Mouse (Mus musculus): ENCODE data around the gene Hipk1.
"Not testable (repeated sequence)": the region's sequence is repeated elsewhere in the genome, so short reads cannot be mapped to it uniquely, and the experiment has no call there.

The Hipk1 gene

DNA sequence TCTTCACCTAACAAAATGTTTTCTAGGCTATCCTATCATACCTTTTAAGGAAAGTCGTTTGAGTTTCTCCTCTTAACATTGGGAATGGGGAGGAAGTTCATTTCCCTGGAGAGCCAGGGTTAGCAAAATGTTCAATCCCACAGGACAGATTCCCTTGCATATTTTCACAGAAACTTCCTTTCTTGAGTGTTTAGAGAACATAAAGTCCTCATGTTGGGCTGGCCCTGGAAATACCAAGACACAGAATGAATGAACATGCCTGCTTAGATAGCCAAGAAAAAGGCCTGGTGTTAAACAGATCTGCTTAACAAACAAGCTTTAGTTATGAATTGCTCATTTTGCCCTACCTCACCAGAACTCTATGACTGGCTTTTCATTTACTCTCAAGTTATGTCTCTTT lies 1.2 kb upstream of the Hipk1 start:
- DNase-seq (ENCODE audit: low spot score in 2 of 2) = no peak

DNA sequence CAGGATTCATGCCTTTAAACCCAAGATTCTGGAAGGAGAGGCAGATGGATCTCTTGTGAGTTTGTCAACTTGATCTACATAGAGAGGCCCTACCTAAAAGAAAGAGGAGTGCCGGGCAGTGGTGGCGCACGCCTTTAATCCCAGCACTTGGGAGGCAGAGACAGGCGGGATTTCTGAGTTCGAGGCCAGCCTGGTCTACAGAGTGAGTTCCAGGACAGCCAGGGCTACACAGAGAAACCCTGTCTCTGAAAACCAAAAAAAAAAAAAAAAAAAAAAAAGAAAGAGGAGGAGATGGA lies 696 bp upstream of the Hipk1 start:
- DNase-seq (ENCODE audit: low spot score in 2 of 2) = not testable (repeated sequence)

DNA sequence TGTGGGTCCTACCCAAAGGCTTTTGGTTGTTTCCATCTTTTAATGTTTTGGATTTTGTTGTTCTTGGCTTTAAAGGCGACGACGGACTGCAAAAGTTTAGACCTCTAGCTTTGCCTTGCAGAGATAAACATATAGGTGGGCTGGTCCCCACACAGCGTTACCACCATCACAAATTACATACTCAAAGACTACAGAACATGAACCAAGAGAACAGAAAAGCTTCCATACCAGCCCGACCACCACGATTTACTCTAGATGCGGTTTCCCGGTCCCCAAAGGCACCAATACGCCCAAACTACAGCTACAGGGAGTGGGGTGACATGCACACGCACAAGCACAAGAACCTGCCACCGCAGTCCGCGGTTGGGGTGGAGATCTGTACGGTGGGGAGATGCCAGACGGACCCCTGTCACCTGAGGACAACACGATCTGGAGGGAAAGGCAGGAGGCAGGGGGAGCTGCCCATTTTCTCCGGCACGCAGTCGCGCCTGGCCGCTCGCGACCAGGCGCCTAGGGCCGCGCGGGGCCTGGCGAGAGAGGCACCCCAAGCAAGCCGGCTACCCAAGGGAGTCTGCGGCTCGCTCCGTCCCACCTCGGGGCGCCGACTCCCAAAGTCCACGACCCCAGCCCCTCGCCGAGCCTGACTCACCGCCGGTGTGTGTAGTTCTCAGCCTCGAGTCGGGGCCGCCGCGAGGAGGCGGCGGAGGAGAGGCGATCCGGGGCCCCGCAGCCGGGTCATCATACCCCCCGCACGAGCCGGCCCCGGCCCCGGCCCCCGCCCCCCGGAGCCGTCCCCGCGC lies 817 bp downstream of the Hipk1 start:
- no peak for DNase-seq (ENCODE audit: low spot score in 2 of 2)

DNA sequence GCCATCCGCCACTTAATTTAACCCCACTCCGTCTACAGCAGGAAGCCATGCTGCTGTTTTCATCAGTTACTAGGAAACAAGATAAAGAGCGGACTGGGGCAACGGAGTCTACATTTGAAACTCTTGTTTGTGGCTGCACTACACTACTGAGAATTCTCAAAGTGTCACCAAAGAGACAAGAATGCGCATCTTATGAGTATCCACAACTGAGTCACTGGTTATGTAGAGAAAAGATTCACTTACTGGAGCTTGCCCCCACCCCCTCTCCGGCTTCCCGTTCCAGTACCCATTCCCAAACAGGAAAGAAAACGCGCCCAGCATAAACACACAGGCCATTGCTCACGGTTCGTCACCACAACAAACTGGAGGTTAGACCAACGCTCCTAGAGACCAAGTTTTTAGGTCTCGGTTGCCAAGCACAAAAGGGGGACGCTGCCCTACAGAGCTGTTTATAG lies 1.4 kb downstream of the Hipk1 start:
- no peak for DNase-seq (ENCODE audit: low spot score in 2 of 2)

DNA sequence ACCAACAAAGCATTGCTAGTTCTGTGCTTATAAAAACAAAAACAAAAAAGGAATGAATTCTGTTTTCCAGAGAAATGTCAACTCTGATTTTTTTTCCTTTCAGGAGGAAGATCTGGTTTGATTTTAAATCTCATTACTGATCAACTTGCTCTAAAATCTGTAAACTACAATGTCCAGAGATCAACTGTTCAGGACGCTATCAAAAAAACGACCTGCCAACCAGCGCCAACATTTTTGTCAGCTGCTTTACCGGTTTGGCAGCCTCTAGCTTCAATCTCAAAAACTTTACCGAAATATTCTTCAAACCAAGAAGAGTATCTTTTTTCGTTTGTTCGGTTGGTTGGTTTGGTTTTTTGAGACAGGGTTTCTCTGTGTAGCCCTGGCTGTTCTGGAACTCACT lies 2.3 kb downstream of the Hipk1 start:
- DNase-seq (ENCODE audit: low spot score in 2 of 2) = no peak

DNA sequence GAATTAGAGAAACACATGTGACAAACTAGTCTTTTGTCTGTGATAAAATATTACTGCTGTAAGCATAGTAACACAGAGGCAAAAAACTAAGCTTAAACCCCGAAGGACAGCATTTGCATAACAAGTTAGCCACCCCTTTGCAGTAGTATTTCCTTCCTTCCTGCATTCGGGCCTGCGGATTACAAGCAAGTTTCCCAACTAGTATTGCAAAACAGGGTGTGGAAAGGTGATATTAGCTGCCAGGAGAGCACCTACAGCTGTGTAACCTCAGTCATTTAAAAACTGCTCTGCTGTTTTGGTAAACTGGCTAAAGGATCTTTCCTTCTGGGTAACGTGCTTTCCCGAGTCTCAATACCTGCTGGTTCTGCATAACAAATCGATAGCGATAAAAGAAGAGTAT lies 4.1 kb downstream of the Hipk1 start:
- DNase-seq (ENCODE audit: low spot score in 2 of 2) = no peak

DNA sequence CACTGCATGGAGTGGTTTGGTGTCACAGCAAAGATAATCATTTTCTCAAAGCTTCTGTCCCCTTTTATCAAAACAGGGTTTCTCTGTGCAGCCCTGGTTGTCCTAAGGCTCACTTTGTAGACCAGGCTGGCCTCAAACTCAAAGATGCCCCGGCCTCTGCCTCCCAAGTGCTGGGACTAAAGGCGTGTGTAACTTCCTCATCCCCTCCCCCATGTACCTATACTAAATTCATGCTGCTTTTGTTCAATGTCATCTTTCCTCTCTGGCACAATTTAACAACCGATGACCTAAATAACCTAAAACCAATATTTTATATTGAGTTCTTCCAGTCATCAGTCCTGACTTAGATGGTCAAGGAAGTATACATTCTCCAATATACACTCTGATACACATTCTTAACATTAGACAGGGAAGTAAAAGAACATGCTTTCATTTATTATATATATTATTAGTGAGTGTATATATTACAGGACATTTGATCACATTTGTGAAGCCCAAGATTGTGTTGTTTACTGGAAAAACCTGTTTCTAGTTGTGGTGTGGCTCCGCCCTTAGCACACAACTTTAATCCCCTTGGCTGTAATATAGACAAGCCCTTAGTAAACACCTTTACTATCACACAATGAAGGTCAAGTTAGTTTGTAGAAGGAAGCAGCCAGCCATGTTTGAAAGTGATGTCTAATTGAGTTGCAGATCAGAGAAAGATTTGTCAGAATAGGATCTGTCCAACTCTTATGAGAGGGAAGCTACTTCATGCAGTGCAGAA lies 8.3 kb downstream of the Hipk1 start:
- no peak for DNase-seq (ENCODE audit: low spot score in 2 of 2)

DNA sequence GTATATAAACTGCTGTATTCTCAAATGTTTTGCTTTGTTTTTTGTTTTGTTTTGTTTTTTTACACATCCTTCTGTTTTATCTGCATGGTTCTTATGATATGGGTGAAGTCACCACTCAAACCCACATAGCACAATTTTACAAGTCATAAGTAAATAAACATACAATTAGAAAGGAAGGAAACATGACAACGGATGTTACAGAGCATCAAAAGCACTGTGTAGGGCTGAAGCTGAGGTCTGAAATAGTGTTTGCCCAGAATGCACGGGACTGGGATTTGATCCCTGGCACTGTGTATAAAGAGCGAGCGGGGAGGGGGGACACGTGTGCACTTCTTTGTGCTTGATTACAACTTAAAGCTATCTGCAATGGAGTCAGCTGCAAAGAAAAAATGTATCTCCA lies 10.6 kb downstream of the Hipk1 start:
- no peak for DNase-seq (ENCODE audit: low spot score in 2 of 2)

DNA sequence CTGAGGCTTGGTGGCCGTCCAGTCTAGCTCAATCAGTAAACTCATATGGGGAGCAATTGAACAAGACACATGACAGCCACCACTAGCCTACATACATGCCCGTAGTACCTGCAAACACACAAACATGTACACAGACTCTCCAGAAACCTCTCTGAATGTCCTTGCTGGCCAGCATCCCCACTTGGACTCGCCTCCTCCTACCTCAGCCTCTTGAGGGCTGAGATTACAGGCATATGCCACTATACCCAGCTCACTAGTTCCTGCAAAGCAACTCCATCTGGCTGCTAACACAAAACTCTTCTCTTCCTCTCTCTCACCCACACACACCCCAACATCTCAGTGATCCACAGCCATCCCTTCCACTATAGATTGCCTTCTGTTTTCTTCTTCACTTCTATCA lies 11.1 kb downstream of the Hipk1 start:
- DNase-seq (ENCODE audit: low spot score in 2 of 2) = no peak

DNA sequence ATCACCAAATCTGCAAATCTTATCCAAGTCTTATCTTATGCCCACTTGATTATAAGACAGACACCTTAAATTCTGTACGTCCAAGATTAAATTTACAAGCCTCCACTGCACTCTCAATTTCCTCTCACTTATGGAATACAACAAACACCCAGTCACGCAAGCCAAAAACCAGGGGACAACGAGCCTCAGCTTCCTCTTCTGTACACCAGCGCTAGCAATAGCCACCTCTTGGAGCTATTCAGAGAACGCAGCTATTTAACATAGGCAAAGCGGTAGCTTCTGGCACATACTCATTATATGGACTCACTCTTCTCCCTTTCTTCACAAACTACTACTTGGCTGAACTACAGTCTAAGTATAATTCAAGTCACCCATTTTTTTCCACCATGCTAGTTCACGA lies 12.2 kb downstream of the Hipk1 start:
- no peak for DNase-seq (ENCODE audit: low spot score in 2 of 2)

DNA sequence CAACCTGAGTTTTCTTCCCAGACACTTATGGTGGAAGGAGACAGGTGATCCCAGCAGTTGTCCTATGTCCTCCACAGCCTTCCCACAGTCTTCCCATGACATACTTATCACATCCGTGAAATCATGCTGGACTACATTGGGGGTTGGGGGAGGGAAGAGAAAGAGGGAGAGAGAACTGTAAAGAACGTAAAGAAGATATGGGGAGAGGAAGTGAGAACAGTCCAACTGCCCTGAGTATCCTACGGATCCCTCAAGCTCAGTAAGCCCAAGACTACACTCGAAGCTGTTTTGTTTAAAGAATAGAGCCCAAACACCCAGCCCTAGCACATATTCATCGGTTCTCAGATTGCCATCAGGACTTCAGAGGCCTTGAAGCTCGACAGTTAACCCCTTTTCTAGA lies 12.7 kb downstream of the Hipk1 start:
- DNase-seq (ENCODE audit: low spot score in 2 of 2) = no peak

DNA sequence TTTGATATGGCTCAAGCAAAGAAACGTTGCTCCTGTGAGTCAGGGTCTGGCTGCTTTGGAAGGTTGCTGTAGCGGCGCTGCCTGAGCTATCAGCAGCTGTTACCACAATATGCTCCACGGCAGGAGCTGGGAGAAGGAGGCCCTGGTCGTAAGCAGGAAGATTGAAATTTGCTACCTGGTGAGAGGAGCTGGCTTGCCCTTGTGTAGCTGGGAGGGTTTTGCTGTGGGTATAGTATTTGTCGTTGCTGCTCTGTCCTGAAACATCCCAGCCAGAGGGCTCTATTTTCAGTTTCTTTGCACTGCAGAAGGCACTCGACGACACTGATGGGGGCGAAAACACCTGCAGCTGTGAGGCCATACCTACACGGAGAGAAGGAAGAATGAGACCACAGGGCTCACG lies 13.4 kb downstream of the Hipk1 start:
- no peak for DNase-seq (ENCODE audit: low spot score in 2 of 2)

DNA sequence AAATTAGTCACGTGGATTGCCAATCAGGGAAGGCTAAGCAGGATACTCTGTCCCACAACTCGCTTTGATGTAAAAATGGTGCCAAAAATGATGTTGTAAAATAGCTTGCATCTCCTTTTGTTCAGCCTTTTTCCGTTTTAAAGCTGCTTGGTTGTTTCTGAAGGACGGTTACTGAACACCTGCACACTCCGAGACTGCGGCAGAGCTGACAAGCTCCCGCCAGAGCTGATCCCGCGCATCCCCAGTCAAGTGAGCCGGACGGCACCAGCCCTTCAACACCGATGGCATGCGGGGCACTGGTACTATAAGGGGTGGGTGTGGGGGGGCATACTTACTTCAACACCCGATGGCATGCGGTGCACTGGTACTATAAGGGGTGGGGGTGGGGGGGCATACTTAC lies 17.4 kb downstream of the Hipk1 start:
- DNase-seq (ENCODE audit: low spot score in 2 of 2) = no peak

DNA sequence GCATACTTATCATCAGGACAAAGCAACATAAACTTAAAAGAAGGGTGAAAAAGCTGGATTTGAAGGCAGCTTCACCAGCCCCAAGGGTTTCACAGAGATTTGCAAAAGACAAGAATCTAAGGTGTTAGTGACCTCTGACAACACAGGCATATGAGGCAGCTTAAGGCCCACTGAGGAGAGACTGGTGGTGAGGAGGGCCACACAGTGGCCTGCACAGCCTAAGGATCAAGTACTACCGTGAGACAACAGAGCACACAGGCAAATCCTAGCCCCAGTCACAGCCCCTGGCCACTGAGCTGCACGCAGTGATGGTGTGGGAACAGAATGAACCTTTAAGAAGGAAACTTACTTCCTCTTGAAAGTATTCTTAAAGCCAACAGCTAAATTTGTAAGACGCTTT lies 17.9 kb downstream of the Hipk1 start:
- DNase-seq (ENCODE audit: low spot score in 2 of 2) = no peak

DNA sequence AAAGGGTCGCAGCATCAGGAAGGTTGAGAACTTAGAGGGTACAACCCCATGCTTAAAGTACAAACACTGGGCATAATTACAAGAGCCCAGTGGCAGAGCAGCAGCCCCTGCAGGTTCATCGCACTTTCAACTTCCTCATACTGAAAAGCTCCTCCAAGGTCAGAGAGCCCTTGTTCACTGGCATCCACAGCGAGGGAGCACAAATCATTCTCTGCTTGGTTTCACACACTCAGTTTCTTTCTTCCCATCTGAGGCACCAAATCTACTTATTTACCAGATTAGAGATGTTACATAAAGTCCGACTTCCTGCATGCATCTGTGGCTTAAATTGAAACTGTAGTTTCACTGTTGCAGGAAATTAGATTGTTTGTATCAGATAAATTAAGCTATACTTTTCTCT lies 18.5 kb downstream of the Hipk1 start:
- DNase-seq (ENCODE audit: low spot score in 2 of 2) = no peak

DNA sequence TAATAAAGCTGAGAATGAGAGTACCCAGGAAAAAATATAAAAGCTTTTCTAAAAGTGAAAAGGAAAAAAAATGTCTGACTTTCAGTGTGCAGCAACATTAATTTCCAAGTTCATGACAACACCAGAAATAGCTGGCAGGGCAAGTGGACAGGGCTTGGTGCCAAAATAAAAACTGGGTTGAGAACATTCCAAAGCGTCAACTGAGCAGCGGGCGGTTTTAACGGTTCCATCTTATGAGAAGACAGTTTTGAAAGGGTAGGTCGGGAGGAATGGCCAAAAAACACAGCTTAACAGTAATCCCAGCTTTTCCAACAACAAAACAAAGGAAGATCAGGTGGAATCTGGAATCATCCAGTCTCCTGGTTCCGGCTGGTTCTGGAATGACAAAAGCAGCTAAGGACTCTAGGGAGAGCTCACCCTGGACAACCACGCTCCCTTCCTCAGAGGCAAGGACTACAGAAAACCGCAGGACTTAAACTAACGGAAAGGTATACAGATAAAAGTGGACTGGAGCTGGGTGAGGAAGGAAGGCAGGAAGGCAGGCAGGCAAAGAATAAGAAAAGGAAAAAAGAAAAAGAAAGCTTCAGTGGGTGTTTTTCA lies 19.7 kb downstream of the Hipk1 start:
- no peak for DNase-seq (ENCODE audit: low spot score in 2 of 2)

DNA sequence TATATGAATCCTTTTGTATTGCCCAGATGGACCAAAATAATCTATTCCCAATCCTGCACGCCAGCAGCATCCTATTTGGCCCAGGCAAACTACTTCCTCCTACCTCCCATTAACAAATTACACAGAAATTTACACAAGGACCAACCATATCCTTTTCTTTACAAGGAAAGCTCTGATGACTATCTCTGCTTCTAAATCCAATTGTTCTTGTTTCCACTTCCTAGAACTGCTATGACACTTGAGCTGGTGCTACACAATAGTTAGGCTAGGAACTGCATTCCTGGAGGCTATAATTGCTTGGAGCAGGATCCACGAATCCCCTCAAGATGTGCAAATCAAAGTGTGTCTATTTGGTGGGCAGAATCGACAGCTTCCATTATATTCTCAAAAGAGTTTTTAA lies 24.6 kb downstream of the Hipk1 start:
- DNase-seq (ENCODE audit: low spot score in 2 of 2) = no peak

DNA sequence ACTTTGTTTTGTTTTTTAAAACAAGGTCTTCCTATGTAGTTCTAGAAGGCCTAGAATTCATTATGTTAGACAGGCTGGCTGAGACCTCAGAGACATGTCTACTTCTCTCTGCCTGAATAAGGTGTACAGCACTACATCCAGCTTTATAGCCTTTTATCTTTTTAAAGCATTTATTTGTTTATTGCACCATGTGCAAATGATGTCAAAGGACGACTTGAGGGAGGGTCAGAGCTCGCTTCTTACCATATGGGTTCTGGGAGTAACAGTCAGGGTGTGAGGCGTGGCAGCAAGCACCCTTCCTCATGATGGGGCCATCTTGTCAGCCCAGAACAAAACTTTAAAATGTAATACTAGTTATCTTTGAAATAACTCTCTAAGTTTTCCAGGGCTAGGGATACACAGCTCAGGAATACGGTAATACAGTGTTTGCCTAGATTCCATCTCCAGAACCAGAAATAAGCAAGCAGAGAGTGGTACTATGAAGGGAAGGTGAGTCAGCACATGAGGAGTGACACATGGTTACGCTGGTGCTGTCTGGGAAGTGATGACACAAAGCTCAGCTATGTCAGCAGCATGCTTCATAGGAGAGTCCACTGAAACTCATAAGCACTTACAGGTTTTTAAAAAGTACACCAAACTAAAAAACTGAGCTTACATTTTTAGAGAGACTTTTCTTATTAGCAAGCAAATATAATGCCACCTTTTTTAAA lies 31.9 kb downstream of the Hipk1 start:
- DNase-seq (ENCODE audit: low spot score in 2 of 2) = no peak

DNA sequence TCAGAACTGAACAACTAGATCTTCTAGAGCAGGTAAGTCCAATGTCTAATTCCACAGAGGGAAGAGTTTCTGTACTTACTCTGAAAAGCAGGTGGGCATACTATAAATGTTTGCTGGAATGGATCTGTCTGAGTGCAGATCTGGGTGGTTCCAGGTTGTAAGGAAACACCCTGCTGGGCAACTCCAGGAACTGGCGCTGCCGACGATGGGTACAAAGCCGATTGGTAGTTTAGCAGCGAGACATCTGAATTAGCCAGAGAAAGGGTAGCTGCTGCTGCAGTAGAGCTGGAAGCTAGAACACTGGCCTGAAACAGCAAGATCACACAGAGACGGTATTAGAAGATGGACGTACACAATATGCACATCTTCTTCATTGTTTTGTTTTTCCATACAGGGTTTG lies 32.9 kb downstream of the Hipk1 start:
- no peak for DNase-seq (ENCODE audit: low spot score in 2 of 2)

DNA sequence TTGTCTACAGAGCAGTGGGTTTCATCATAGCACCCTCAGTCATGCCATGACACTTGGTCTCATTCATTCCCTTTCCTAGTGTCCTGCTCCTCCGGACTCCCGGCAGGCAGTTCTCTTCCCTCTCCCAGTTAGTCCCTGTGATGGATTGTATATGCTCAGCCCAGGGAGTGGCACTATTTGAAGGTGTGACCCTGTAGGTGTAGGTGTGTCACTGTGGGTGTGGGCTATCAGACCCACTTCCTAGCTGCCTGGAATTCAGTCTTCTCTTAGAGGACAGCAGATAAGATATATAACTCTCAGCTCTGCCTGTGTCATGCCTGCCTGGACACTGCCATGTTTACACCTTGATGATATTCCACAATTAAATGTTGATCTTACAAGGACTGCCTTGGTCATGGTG lies 34.4 kb downstream of the Hipk1 start:
- DNase-seq (ENCODE audit: low spot score in 2 of 2) = no peak

DNA sequence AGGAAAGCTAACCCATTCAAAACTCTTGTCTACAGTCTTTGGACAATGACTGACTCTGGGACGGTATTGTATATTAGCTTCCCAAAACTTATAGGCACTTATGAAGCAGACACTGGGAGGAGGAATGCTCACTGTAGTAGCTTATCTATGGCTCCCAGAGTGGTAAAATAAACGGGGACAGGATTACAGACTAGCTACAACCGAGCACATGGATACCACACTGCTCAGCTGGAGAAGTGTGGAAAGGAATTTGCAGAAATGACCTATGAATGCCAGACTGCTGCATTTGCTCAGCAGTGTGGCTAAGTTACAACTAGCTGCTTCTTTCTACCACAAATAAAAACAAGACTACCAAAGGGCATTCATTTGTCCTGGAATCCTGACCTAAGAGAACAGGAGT lies 36.0 kb downstream of the Hipk1 start:
- no peak for DNase-seq (ENCODE audit: low spot score in 2 of 2)

DNA sequence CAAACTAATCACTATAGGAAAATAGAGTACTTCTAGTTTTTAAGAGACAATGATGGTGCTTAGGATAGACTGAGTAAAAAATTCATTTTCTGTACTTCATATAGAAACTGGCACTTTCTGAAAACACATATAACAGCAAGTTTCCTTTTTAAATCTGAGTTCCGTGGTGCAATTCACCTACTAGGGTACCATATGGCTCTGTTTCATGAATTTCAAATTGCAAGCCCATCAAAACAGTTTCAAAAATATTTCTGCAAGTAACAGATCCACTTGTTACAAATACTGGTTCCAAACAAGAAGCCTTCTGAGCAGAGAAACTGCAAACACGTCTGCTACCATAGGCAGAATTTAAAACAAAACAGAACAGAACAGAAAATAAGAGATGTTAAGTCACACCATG lies 39.8 kb downstream of the Hipk1 start:
- no peak for DNase-seq (ENCODE audit: low spot score in 2 of 2)

DNA sequence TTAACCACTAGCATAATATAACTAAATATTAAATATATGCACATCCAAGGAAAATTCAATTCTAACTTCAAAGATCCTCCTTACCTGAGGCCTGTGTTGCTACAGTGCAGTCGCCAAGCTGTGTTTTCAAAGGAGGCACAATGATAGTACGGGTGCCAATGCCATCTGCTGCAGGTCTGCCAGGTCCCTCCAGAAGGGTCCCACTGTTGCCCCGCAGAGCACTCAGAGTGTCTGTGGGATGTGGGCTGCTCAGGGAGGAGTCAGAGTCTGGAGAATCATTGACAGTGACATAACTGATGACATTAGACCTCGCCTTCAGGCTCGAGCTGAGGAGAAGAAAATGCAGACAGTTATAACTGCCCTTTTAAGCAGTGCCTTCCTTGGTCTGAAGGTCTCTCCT lies 44.7 kb downstream of the Hipk1 start:
- no peak for DNase-seq (ENCODE audit: low spot score in 2 of 2)

Measured in frontal cortex, postnatal 25 days (tissue).